Comparison of ENCODE assay signal across 11 mouse cellular contexts in genomic region chr10:61069248-61069647, GRCm38 (mm10). TPM values are rescaled to one million over a fixed set of nuclear protein-coding genes. Genes with fewer than 3 reads are reported as not detected.
DNase-seq lines count a peak whose midpoint lies in the region; ATAC-seq and TF ChIP-seq lines count a peak whose summit lies in the region.
"Had no signal": no experiment of that assay in that cellular context is flagged by ENCODE, and none has a peak within 500 bp of the region (broad histone marks: within the 10 kb centered on the region; RNA-seq: fewer than 3 reads in every experiment).

No protein-coding gene starts in this region.

- no peak overlapping the region for H3K4me2 ChIP-seq in lung, postnatal 0 days (replicated peaks; ENCODE audit: low read depth, low read length)
- H3K4me2 ChIP-seq in intestine, embryonic 16.5 days (ENCODE audit: low read depth, low read length) = peak overlapping the region; percentile 24; the same call in 1 of the 2 replicates
- no peak overlapping the region; the same call in 1 of the 2 replicates for H3K4me2 ChIP-seq in stomach, embryonic 14.5 days (replicated peaks; ENCODE audit: low read depth, low read length)

- no peak overlapping the region for H3K9ac ChIP-seq in lung, postnatal 0 days (replicated peaks; ENCODE audit: low read depth)
- peak overlapping the region; percentile 42; the same call in 1 of the 2 replicates for H3K9ac ChIP-seq in intestine, embryonic 16.5 days (ENCODE audit: low read depth, low read length)
- no peak overlapping the region for H3K9ac ChIP-seq in stomach, embryonic 14.5 days (replicated peaks; ENCODE audit: low read depth, low read length)

- H3K4me3 ChIP-seq in lung, postnatal 0 days (ENCODE audit: low read depth, low read length) = no peak overlapping the region
- peak overlapping the region; percentile 4; the same call in 1 of the 2 replicates for H3K4me3 ChIP-seq in intestine, embryonic 16.5 days (ENCODE audit: low read length)
- H3K4me3 ChIP-seq in stomach, embryonic 14.5 days (ENCODE audit: low read depth, low read length) = no peak overlapping the region
- H3K4me3 ChIP-seq: left cerebral cortex, adult 2 months had no signal

- intact Hi-C loops in heart, postnatal 10 days (cut with DNase I) = loop anchor here (5.0 kb wide), 1 partner anchor 232 kb away; no protein-coding TSS in a partner anchor
- intact Hi-C loops in left cerebral cortex, postnatal 4 days (cut with DNase I) = no loop called here

- peak; percentile 47 for ATAC-seq in lung, postnatal 0 days
- 0 out of 2 replicates have a peak, but pooled peaks have one; percentile 27 for ATAC-seq in intestine, embryonic 16.5 days
- ATAC-seq in stomach, embryonic 14.5 days (ENCODE audit: insufficient number of reproducible peaks, insufficient read depth, low FRiP score, low read depth) = peak; percentile 43; the same call in 1 of the 2 replicates

- H3K4me1 ChIP-seq in lung, postnatal 0 days (ENCODE audit: insufficient read depth, low read depth, low read length) = no peaks in the 10 kb centered on the region
- H3K4me1 ChIP-seq in intestine, embryonic 16.5 days (ENCODE audit: control insufficient read depth, insufficient read depth, low read length) = peaks cover 13% of the 10 kb centered on the region
- H3K4me1 ChIP-seq in stomach, embryonic 14.5 days (ENCODE audit: control insufficient read depth, insufficient read depth, low read length) = 0 out of 2 replicates have a peak, but pooled peaks cover 10% of the 10 kb centered on the region

- TF ChIP-seq CTCF in lung, postnatal 0 days (IDR thresholded peaks at IDR 0.05) = no peak

- 22% methylated on average over 13 of the region's 13 CpGs for WGBS in lung, postnatal 0 days
- WGBS in intestine, embryonic 16.5 days = 24% methylated on average over 13 of the region's 13 CpGs
- WGBS in stomach, embryonic 14.5 days = 21% methylated on average over 13 of the region's 13 CpGs

- no peaks in the 10 kb centered on the region for H3K27me3 ChIP-seq in lung, postnatal 0 days (replicated peaks; ENCODE audit: insufficient read depth, low read length)
- no peaks in the 10 kb centered on the region for H3K27me3 ChIP-seq in intestine, embryonic 16.5 days (replicated peaks; ENCODE audit: control insufficient read depth, insufficient read depth, low read length)
- H3K27me3 ChIP-seq in stomach, embryonic 14.5 days (ENCODE audit: control insufficient read depth, insufficient read depth, low read length) = no peaks in the 10 kb centered on the region

- TF ChIP-seq EP300 in lung, postnatal 0 days (IDR thresholded peaks at IDR 0.05) = no peak

- DNase-seq in heart, adult 11 months = peak; percentile 77
- no peak for DNase-seq in heart, postnatal 10 days
- peak; percentile 5 for DNase-seq in lung, postnatal 0 days (ENCODE audit: low spot score)
- no peak for DNase-seq in lung, postnatal 10 days
- DNase-seq in urinary bladder, adult 2 months (ENCODE audit: low spot score) = no peak
- DNase-seq in left cerebral cortex, postnatal 4 days = no peak
- DNase-seq: adrenal gland, adult 2 months; cerebellum, postnatal 10 days had no signal

- no peaks in the 10 kb centered on the region for H3K36me3 ChIP-seq in lung, postnatal 0 days (ENCODE audit: insufficient read depth, low read length)
- no peaks in the 10 kb centered on the region for H3K36me3 ChIP-seq in intestine, embryonic 16.5 days (ENCODE audit: control insufficient read depth, insufficient read depth, low read length)
- H3K36me3 ChIP-seq in stomach, embryonic 14.5 days (ENCODE audit: control insufficient read depth, insufficient read depth, low read length) = no peaks in the 10 kb centered on the region

- H3K27ac ChIP-seq in lung, postnatal 0 days (ENCODE audit: low read length) = no peak overlapping the region
- H3K27ac ChIP-seq in intestine, embryonic 16.5 days (ENCODE audit: low read length) = no peak overlapping the region
- H3K27ac ChIP-seq in stomach, embryonic 14.5 days (ENCODE audit: low read length) = no peak overlapping the region
- H3K27ac ChIP-seq: left cerebral cortex, adult 2 months had no signal

- no peaks in the 10 kb centered on the region for H3K9me3 ChIP-seq in lung, postnatal 0 days (ENCODE audit: low read length)
- H3K9me3 ChIP-seq in intestine, embryonic 16.5 days (ENCODE audit: control insufficient read depth, low read length) = no peaks in the 10 kb centered on the region
- no peaks in the 10 kb centered on the region for H3K9me3 ChIP-seq in stomach, embryonic 14.5 days (ENCODE audit: control insufficient read depth, low read depth, low read length)

RNA-seq across cellular contexts. Expression of gene Pcbd1, which starts 19.9 kb away (rescaled TPM):
- total RNA-seq in heart, postnatal 10 days (2021) = 1 to 10 TPM; 7.6 to 8.4 TPM
- 31.7 and 32.3 TPM in 2 replicates for polyA plus RNA-seq in lung, postnatal 0 days (2015; fragmentation: Nextera tagmentation; extraction: Ambion mirVana)
- polyA plus RNA-seq in intestine, embryonic 16.5 days (2015; fragmentation: Nextera tagmentation; extraction: Ambion mirVana) = 246 and 248 TPM in 2 replicates
- 105 and 114 TPM in 2 replicates for polyA plus RNA-seq in stomach, embryonic 14.5 days (2014; fragmentation: Nextera tagmentation; extraction: Ambion mirVana)
- 19.7 and 22.7 TPM in 2 replicates for polyA plus RNA-seq in urinary bladder, adult 2 months (2012; rRNA removed)
- total RNA-seq in left cerebral cortex, postnatal 4 days (2021) = 10 to 100 TPM; 12.1 to 16.6 TPM

Comparison
In these comparisons a context has a peak if more than half of its experiments do, and no peak if none do; other contexts are left out.
1. DNase-seq: peak in heart, adult 11 months (single experiment) and lung, postnatal 0 days (single experiment); none in heart, postnatal 10 days (0 of 2), lung, postnatal 10 days (single experiment), urinary bladder, adult 2 months (single experiment) and left cerebral cortex, postnatal 4 days (single experiment).
2. Peak in every context shown above with its lines, with median percentiles within 50 percentile points of each other: ATAC-seq.